Mouse (Mus musculus) megakaryocyte, adult 5-6 weeks (primary cell): ENCODE results near the gene Insig1. TPM values are rescaled to one million over a fixed set of nuclear protein-coding genes. Genes with fewer than 3 reads are reported as not detected.

Experiments
- ATAC-seq: 2 replicates; pipeline ENCODE4 v1.8.0; 2016; ENCODE audit warnings: mild to moderate bottlenecking, inconsistent platforms; ENCODE audit not compliant: poor library complexity, severe bottlenecking
- total RNA-seq, 2 experiments: library from RNA; stranded (forward) in 1 of 2; stranded (reverse) in 1 of 2; fragments of 153-499, 151-499 nt in 1 of 2; fragments of 221-1000, 200-1000 nt in 1 of 2; gene quantifications; 2 replicates each; pipeline versions ENCODE4 v1.2.3 to v1.2.4; 2015 to 2017

Gene Insig1
- total RNA-seq, 2 experiments from 2014 or later: 26.9 to 30.7 TPM

DNA sequence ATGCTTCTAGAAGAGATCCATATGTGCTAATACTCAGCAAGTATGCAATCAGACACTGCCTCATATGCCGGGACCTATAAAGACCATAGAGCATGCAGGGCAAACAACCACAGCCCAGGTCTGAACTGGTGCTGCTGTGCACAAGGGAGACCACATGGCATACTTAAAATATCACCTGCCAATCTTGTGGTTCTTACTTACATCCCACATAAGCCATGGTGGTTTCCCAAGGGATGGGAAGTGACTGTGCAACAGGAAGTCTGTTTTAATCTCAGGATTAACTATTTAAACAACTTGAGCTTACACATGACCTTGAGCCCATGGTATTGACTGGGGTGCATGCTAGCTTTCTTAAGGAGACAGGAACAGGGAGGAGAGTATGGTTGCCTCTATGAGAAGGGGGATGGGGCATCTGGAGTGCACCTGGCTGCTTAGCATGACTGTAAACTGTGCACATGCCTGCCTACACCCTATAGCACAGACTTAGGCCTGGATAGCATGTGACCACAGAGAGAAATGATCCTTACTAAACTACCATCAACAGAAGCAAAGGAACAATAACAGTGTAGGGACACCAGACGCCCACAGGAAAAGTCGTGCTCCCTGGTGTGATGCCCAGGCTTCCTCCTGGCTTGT is 7.1 kb upstream of the Insig1 start:
- peak; percentile 38; the same call in 1 of the 2 replicates for ATAC-seq

DNA sequence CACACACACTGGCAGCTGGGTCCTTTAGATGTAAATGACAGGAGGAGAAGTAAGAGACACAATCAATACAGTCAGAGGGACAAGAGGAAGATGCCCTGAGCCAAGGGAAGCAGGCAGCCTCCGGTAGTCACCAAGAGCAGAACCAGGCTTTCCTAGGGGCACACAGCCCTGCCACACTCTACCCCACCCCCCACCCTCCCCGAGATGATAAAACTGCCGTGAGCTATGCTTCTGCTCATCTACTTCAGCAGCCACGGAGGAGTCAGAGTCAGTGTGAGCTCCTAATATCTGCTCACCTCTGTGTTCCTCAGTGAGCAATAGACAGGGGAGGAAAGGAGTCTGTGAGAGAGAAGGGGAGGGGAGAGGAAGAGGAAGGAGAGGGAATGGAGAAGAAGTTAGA is 5.9 kb upstream of the Insig1 start:
- no peak for ATAC-seq

DNA sequence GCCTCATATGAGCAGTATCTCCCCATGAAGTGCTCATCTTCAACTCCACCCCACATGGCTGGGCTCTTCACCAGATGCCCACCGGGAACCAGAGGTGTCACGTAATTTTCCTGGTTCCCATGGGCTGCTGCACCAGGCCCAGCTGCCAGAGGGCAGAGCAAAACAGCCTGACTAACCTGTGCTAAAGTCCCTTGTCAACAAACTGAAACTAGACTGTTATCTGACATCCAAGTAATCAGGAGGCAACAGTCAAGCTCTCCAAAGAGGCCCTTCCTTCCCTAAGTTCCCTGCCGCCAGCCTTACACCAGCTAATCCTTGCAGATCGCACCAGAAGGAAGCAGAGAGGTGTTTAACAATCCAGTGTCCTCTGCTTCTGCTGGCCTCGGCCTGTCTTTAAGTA is 4.9 kb upstream of the Insig1 start:
- ATAC-seq: no peak

DNA sequence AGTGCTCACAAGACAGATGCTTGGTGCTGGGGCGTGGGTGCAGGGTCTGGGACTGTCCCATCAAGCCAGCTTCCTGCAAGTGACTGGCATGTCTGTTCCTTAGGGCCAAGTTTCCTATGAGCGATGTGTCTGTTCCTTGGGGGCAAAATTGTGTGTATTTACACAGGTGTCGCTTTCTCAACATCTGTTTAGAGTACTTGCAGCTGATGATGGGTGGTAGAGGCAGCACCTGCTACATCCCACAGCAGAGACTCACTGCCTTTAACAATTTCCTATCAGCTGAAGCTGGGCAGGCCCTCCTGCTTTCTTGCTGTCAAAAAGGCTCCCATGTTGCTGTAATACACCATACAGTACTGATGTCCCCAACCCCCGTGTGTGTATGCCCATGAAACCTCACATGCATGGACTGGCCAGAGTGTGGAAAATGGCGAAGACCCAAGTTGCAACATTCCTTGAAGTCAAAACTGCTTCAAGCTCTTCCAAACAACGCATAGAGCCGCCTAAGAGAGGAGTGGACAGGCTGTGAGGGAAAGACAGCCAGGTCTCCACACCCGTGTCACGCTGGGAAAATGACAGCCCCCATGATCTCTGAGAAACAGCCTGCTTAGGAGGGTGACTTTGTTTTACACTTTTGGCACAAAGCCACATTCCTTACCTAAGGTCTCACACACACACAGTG is 875 bp upstream of the Insig1 start:
- ATAC-seq: peak; percentile 1; the same call in 1 of the 2 replicates

DNA sequence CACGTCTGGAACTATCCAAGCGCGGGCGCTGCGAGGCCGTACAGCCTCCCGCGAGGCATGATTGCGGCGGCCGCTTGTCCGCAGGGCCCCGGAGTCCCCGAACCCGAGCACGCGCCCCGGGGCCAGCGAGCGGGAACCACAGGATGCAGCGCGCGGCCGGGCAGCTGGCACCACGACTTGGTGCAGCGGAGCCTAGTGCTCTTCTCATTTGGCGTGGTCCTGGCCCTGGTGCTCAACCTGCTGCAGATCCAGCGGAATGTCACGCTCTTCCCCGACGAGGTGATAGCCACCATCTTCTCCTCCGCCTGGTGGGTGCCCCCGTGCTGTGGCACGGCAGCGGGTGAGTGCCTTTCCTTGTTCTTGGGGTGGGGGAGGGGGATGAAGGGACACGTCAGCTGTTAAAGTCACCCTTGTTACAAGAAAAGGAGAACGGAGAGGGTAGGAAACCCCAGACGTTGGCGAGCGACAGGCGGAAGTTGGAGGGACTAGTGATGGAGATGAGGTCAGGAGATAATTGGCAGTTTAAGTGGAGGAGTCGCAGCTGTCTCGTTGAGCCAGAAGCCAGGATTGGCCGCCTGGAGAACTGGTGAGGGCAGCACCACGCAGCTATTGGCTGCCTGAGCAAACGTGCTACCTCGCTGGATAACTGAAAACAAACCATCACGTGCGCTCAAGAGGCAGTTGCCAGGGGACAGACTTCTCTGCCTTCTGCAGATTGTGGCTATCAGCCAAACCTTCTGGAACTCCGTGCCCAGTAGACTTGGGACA is 477 bp downstream of the Insig1 start:
- ATAC-seq: peak; percentile 70

DNA sequence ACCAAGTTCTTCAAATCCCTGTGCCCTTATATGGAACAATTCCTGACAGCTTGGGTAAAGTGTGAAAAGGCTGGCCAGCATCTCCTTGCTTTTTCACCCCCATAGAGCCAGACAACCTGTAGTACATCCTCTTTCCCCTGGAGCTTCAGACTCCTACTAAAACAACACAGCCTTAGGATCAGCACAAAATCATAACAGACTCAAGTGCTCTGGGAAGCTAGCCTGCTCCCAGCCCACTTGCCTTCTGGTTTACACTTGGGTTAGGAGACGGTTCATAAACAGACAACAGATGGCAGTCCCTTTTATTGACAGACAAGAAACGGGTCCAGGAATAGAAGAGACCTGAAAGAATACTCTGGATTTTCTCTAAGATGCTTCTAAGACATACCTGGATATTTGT is 8.3 kb downstream of the Insig1 start:
- ATAC-seq: no peak

DNA sequence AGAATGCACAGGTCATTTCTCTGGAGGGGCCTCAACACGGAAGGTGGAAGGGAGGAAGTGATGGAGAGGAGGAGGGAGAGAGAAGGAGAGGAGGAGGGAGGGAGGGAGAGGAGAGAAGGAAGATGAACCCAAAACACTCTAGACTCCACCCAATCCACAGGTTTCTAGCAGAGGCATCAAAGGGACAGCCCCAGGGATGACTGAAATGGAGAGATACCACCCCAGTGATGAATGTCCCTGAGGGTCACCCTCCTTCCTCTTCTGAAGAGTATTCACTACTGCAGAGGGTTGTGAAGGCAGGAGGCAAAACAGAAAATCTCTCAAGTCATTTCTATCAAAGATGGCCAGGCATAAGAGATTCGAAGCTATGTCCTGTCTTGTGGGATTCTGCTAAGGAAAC is 10.0 kb downstream of the Insig1 start:
- no peak for ATAC-seq

DNA sequence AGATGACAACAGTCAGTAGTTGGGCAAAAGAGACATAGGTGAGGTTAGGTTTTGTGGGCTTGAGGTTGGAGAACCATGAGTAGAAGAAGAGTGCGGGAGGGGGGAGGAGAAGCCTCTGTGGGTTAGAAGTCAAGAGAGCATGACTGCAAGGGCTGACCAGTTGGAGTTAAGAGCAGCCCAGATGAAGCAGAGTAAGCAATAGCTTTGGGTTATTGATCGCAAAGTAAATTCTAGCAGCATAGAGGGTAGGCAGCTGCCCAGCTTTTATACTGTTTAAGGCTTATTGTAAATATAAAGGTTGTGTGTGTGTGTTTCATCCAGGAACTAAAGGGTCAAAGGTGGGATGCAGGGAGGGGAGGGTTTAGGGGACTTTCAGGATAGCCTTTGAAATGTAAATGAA is 10.7 kb downstream of the Insig1 start:
- no peak for ATAC-seq

DNA sequence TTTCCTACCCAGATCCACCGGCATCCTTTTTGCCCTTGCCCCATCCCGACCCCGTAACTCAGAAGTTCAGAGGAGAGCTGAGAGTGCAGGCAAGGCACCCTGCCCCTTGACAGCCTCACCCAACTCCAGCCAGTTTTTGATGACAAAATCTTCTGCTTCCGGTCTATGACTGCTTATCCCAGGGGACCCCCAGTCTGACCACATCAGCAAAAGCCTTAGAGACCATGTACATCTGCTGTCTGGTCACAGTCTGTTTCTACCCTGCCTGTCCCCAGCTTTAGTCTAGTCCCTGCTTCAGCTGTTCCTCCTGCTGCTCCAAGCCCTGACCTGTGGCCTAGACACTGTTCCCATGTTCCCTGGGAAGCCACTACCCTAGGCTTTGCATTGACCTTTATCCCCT is 11.1 kb downstream of the Insig1 start:
- no peak for ATAC-seq

DNA sequence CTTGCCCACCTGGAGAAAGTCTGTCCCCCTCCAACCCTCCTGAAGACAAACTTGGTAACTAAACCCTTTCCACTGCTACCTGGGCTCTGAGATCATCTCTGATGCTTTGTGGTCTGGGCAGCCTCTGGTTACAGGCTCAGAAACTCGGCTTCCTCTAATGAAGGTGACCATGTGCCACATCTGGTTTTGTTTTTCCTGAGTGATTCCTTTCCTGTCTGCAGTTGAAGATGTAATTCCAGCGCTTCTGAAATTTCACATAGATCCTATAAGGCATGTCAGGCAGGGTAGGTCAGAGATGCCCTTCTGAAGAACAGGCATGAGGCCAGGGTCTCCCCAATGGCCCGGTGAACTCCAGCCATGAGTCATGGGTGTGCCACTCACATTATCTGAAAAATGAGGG is 11.6 kb downstream of the Insig1 start:
- no peak for ATAC-seq

DNA sequence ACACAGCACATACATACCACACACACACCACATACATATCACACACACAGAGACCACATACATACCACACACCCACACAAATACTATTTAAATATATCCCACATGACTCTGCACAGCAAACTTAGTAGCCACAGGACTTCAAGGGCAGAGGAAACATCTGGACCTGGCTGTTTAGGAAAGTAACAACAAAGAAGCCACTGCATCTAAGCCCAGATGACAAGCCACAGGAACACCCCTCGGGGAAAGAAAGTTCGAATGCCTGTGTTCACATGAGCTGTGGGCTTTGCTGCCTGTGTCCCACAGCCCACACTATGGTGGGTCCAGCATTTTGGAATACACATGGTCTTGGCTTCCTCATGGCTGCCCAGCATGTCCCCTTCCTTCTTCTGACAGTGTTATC is 13.6 kb downstream of the Insig1 start:
- no peak for ATAC-seq

DNA sequence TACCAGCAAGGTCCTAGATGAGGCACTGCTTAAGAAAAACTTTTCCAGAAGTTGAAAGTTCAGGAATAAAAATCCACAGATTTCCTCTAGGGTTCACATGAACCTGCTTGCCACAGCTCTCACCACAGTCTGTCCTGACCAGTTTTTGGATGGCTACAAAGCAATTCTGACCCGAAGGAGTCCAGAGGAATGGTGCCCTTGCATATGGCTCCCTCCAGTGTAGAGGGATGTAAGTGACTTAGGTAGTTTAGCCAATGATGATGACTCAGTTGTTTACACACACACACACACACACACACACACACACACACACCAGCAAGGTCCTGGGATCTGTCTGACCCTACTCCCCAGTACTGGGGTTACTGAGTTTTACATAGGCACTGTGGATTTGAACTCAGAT is 19.4 kb downstream of the Insig1 start:
- ATAC-seq: no peak

DNA sequence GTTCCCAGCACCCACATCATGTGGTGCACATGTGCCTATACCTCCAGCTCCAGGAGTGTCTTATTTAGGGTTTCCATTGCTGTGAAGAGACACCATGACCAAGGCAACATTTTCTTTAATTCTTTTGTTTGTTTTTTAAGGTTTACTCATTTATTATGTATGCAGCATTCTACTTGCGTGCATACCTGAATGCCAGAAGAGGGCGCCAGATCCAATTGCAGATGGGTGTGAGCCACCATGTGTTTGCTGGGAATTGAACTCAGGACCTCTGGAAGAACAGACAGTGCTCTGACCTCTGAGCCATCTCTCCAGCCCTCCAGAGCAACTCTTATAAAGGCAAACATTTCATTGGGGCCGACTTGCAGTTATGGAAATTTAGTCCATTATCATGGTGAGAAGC is 21.2 kb downstream of the Insig1 start:
- no peak for ATAC-seq

DNA sequence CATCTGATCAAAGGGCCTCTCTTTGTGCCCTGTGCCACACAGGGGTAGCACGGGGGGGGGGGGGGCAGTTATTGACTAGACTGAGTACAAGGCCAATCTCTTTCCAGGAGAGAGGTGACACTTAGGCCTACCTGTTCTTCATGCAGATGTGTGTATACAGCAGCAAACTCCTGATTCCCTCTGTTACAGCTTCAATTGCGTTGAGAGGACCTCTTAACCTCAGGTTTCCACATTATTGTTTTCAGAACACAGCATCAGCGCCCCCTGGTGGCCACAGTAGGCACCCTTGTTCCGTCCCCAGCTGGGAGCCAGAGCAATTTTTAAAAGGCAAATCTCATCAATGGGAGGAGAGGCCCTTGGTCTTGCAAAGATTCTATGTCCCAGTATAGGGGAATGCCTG is 22.7 kb downstream of the Insig1 start:
- peak; percentile 73 for ATAC-seq

DNA sequence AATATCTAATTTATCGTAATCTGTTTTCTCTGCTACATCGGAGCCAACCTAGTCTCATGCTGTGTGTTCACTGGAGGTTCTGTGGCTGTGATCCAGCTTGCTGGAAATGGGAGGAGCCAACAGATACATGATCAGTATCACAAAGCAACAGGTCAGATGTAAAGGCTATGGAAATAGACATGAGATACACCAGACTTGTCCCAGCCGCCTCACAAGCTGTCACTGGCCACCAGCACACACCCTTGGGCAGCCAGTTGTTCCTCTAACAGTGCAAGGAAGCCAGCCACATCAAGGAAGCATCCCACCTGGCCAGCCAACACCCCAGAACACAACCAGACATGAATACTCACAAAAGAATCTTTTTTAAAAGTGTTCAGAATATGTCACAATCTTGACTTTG is 23.2 kb downstream of the Insig1 start:
- ATAC-seq: no peak

DNA sequence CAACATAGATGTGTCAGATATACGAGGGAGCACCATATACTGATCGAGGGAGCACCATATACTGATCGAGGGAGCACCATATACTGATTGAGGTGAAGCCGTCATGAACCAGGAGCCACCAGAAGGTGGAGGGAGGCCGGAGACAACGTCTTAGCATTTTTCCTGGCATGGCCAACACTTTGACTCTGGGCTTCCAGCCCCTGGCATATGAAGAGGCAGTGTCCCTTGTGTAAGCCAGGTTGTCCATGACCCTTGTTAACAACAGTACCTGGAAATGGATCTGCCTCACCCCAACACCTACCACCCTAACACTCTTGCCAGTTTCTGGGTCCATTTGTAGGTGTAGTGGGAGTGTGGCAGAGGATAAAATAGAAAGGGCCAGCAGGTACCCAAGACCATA is 23.7 kb downstream of the Insig1 start:
- no peak for ATAC-seq

DNA sequence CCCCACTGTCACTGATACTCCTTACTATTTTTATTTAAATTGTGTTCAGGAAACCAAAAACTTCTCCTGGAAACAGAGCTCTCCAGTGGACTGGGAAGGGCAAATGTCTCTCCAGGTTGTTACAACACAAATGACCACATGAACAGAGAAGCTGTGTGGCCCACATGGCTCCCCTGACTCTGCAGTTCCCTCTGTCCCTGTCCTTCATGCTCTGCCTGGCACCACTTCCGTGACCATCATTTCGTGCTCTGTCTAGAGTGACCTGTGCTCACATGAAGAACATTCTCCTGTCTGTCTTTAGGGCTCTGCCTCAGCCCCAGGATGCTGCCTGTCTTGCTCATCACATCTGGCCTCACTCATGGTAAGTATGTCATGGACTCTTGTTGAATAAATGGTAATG is 24.5 kb downstream of the Insig1 start:
- no peak for ATAC-seq

DNA sequence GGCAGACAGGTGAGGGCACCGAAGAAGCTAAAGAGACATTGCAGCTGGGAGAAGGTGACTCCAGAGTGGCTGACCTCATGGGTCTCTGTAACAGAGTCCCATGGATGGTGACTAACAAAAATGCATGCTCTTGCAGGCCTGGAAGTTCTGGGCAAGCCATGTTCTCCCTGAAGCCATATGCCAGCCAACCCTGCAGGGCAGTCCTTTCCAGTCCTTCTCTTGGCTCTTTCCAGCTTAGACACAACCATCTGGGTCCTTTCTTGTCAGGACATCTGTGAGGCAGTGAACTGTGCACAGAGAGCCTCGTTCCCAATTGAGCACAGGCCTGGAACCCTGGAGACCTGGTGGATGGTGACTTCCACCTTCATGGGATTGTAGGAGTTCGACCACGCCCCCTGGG is 35.8 kb downstream of the Insig1 start:
- ATAC-seq: no peak

DNA sequence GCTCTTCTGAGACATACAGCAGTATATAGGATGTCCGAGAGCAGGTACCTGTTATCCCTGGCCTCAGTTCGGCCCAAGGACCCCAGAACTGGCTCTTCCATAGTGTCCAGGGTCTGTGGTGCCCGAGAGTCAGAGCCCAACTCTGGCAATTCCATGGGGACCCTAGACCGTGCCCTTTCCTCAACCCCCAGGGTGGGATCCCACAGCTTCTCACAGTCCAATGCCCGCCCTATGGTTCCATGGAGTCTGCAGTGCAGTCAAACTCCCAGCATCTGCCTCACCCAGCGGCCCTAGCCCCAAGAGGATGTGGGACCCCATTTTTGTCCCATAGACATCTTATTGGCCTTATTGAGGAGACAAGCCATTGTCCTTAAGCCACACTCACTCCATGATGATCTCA is 36.8 kb downstream of the Insig1 start:
- ATAC-seq: no peak

DNA sequence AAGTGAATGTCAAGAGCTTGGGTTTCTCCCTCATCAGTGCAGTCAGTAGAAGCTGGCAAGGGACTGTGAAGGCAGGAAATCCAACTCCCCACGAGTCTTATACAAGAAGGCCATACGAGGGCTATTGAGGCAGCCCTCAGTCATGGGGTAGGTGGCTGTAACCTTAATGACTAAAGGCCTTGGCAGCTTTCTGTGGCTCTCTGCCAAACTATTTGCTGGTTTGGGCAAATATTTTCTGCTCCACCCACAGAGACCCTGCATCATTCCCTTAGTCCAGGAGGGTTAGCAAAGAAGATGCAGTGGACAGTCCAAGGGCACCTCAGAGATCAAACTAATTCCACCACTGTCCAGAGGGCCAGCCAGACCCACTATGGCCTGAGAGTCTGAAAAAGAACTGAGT is 39.7 kb downstream of the Insig1 start:
- ATAC-seq: no peak

DNA sequence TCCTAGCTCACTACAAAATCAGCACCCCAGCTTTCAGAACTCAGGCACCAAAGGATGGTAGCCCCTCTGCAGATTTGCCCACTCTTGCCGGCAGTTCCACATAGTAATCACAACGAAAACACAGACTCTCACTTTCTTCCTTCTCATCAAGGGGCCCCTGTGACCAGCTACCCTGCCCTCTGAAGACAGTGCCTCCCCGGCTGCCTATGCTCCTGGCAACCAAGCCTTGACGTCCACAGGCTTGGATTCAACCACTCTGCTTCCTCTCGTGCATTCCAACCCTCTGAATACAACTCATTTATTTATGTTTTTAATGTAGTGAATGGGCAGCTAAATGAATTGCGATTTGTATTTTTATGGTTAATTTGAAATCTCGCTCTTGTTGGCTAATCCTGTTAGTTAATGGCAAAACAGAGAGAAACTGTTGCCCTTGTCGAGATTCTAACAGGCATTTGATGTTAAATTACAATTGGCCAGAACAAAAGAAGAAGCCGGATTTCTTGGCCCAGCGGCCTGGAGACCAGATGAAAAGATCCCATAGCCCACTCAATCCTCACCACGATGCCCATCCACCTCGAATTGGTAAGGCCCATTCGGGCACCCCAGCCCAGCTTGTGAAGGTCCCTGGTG is 46.2 kb downstream of the Insig1 start:
- no peak for ATAC-seq
